Mouse (Mus musculus) embryonic fibroblast, embryonic 13.5 days (primary cell): ENCODE results near the gene Itgad.

Source experiments
- CTCF ChIP-seq: IDR thresholded peaks from 2 replicates; pipeline ENCODE4 v1.5.1; 2011; ENCODE audit warnings: mild to moderate bottlenecking, control low read depth, low read length, moderate library complexity, borderline replicate concordance; ENCODE audit not compliant: insufficient read depth
- POLR2A ChIP-seq: IDR thresholded peaks from 2 replicates; pipeline ENCODE4 v1.6.1; 2011; ENCODE audit warnings: low read depth, mild to moderate bottlenecking, control low read depth, low read length, moderate library complexity

GRCm38 (mm10) chr7:128201607-128202006, 47.4 kb downstream of the Itgad start:
- TF ChIP-seq CTCF, result no peak
- no peak for TF ChIP-seq POLR2A
